Mouse (Mus musculus) cortical plate, adult 2 months (tissue): ENCODE results near the gene Wdr11. TPM values are rescaled to one million over a fixed set of nuclear protein-coding genes. Genes with fewer than 3 reads are reported as not detected.

ENCODE experiments used
- H3K27ac ChIP-seq: fragments of 200-500 bp; 2 replicates; pipeline ENCODE4 v1.5.1; 2012; ENCODE audit warnings: low read length, control low read depth, inconsistent platforms; ENCODE audit not compliant: insufficient read depth
- H3K4me1 ChIP-seq: fragments of 200-500 bp; 2 replicates; pipeline ENCODE4 v1.6.1; 2011; ENCODE audit warnings: low read length; ENCODE audit not compliant: control insufficient read depth, insufficient read depth
- H3K4me3 ChIP-seq: fragments of 200-500 bp; 2 replicates; pipeline ENCODE4 v1.5.1; 2011; ENCODE audit warnings: mild to moderate bottlenecking, low read length, control low read depth; ENCODE audit not compliant: insufficient read depth
- CTCF ChIP-seq: fragments of 200-500 bp; IDR thresholded peaks from 2 replicates; pipeline ENCODE4 v1.5.1; 2011; ENCODE audit warnings: mild to moderate bottlenecking, control low read depth, low read length; ENCODE audit not compliant: insufficient read depth; ENCODE audit errors: extremely low read depth
- POLR2A ChIP-seq: fragments of 200-500 bp; IDR thresholded peaks from 2 replicates; pipeline ENCODE4 v1.6.1; 2011; ENCODE audit warnings: mild to moderate bottlenecking, low read length, control low read depth; ENCODE audit not compliant: insufficient read depth; ENCODE audit errors: extremely low read depth
- polyA plus RNA-seq: library from polyadenylated mRNA; depleted of rRNA; stranded (reverse); fragments of >200 nt; gene quantifications from 2 replicates; pipeline ENCODE4 v1.2.3, GENCODE M21; 2012; rRNA removed

Wdr11 gene
- 30.5 and 32.7 TPM in 2 replicates for polyA plus RNA-seq

- peak within 1 kb of the TSS; percentile 83 for H3K4me3 ChIP-seq
- TF ChIP-seq CTCF (no peak), POLR2A (peak; percentile 80)
- H3K27ac ChIP-seq = peak within 1 kb of the TSS; percentile 63
- H3K4me1 ChIP-seq = no peaks in the 10 kb centered on the region
Observed at GRCm38 (mm10) chr7:129591371-129592131, at the start of gene Wdr11. Wdr11 (plus strand) TSS chr7:129591863.

GRCm38 (mm10) chr7:129567541-129567940 is 24.1 kb upstream of the Wdr11 start:
- TF ChIP-seq POLR2A (no peak), CTCF (no peak)
- Histone ChIP-seq H3K27ac (no peak overlapping the region), H3K4me3 (no peak overlapping the region), H3K4me1 (no peaks in the 10 kb centered on the region)

GRCm38 (mm10) chr7:129568338-129568737 is 23.3 kb upstream of the Wdr11 start:
- TF ChIP-seq CTCF (no peak), POLR2A (no peak)
- H3K4me3 ChIP-seq = no peak overlapping the region
- no peaks in the 10 kb centered on the region for H3K4me1 ChIP-seq
- H3K27ac ChIP-seq = no peak overlapping the region

DNA sequence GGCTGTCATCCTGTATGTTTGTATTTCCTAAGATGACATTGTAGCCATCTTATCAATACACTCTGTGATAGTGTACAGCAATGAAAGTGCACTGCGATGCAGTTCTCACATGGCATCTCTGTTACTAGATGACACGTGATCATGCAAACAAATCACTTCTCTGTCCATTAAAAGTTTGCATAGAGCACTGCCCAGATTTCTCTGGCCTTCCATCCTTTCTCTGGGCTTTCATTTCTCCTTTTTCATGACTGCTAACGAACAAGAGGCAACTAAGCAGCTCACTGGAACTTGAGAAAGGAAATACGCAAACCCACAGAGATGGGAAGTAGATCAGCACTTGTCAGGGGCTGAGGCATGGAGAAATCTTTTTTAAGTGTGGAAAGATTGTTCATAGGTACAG is 17.2 kb upstream of the Wdr11 start:
- TF ChIP-seq CTCF = no peak
- no peak for TF ChIP-seq POLR2A
- H3K27ac ChIP-seq = no peak overlapping the region
- no peak overlapping the region for H3K4me3 ChIP-seq
- H3K4me1 ChIP-seq = peaks cover 1% of the 10 kb centered on the region; the same call in 1 of the 2 replicates

GRCm38 (mm10) chr7:129575110-129575784 is 16.4 kb upstream of the Wdr11 start:
- Histone ChIP-seq H3K4me1 (peaks cover 1% of the 10 kb centered on the region; the same call in 1 of the 2 replicates), H3K4me3 (no peak overlapping the region), H3K27ac (no peak overlapping the region)
- TF ChIP-seq POLR2A (no peak), CTCF (no peak)

DNA sequence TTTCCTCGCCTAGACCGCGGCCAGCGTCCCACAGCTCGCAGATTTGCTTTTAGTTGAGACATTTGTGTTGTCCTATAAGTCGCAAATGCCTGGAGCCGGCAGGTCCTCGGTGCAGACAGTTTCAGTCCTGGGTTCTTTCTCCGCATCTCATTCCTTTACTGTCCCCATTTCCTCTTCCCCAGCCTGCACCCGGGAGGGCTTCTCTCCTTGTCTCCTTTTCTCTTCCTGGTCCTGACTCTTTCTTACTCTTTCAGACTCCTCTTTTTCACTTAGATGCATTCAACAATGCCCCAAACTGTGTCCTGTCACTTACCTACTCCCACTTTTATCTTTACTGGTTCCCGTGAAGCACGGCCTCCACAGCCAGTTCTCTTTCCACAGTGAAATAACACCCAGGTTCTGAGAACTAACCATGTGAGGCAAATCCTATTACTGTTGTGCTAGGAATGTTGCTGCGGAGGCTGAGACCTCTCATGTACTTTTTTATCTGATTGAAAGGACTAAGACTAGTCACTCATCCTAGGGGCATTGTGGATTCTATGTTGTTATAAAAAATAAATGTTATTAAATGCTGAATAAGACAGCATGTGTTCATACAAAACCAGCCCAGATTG is 576 bp downstream of the Wdr11 start:
- TF ChIP-seq CTCF (no peak), POLR2A (no peak)
- peak overlapping the region; percentile 63 for H3K27ac ChIP-seq

GRCm38 (mm10) chr7:129597186-129597585 is 5.5 kb downstream of the Wdr11 start:
- no peak overlapping the region for H3K27ac ChIP-seq
- no peaks in the 10 kb centered on the region for H3K4me1 ChIP-seq
- no peak overlapping the region for H3K4me3 ChIP-seq
- TF ChIP-seq CTCF (no peak), POLR2A (no peak)

More for the DNA sequence above, 576 bp downstream of the Wdr11 start:
- Histone ChIP-seq H3K4me1 (no peaks in the 10 kb centered on the region), H3K4me3 (peak overlapping the region; percentile 83)

DNA sequence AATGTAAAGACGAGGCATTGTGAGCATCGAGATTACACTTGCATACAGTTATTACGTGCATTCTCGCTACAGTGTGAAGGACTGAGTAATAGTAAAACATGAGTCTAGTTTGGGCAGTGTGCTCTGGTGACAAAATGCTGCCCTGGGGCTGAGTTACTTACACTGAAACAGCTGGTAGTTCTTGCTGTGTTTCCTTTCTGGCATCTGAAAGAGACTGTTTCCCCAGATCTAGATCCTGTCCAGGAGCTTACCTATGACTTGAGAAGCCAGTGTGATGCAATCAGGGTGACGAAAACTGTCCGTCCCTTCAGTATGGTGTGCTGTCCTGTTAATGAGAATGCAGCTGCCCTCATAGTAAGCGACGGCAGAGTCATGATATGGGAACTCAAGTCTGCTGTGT is 14.6 kb downstream of the Wdr11 start:
- TF ChIP-seq POLR2A (no peak), CTCF (no peak)
- Histone ChIP-seq H3K4me3 (no peak overlapping the region), H3K27ac (no peak overlapping the region), H3K4me1 (no peaks in the 10 kb centered on the region)

DNA sequence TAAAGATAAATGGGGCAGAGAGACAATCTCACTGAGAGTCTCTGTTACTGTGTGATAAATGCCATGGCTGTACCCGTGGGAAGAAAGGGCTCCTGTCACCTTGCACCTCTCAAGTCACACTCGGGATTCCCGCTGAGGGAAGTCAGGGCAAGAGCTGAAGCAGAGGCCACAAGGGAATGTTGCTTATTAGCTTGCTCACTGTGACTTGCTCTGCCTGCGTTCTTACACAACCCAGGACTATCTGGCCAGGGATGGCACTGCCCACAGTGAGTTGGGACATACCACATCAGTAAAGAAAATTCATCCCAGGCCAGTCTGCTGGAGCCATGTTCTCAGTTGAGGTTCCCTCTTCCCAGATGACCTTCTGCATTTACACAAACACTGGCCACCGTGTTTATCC is 29.5 kb downstream of the Wdr11 start:
- H3K4me1 ChIP-seq = no peaks in the 10 kb centered on the region
- no peak overlapping the region for H3K27ac ChIP-seq
- no peak for TF ChIP-seq POLR2A
- no peak for TF ChIP-seq CTCF
- no peak overlapping the region for H3K4me3 ChIP-seq

GRCm38 (mm10) chr7:129630351-129630750 is 38.7 kb downstream of the Wdr11 start:
- no peaks in the 10 kb centered on the region for H3K4me1 ChIP-seq
- H3K4me3 ChIP-seq = no peak overlapping the region
- TF ChIP-seq CTCF = no peak
- no peak for TF ChIP-seq POLR2A
- H3K27ac ChIP-seq = no peak overlapping the region
